Mouse (Mus musculus): Measurements from ENCODE around the gene Myb. TPM values are rescaled to one million over a fixed set of nuclear protein-coding genes. Genes with fewer than 3 reads are reported as not detected.

The Myb gene
- polyA plus RNA-seq (2012; rRNA removed), result 4.7 and 5.2 TPM in 2 replicates

DNA sequence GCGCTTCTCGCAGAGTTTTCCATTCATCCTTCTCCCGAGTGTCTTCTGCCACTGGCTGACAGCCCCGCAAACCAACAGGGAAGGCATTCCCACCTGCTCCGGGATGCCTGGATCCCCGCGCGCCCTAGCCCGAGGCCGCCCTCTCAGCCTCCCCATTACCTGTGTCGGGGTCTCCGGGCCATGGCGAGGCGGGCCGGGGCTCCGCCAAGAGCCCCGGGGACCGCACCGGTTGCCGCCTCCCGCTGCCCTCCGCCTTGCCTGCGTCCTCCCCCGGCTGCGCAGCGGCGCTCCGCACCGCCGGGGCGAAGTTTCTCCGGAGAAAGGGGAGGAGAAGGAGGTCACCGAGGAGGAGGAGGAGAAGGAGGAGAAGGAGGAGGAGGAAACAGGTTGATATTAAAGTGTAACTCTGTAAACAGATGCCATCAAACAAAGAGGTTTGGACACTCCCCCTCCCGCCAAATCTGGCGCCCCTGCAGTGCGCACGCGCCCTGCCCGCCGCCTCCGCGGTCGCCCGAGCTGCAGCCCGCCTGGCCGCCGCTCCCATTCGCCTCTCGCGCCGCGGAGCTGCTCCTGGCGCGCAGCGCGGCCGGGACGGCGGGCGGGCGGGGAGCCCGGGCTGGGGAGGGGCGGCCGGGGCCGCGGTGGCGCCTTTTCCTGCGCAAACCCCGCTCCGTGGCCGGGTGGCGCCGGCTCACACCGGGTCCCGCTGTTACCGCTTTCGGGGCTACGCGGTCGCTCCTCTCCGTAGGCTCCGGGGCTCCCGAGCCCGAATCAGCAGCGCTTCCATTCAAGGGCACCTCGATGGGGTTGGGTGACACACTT lies at the start of gene Myb:
TSS of gene Myb (minus strand) at position 448 of the 822 bp plus-strand sequence.

Other genes with a start within 250 kb of the Myb start
- gene Ahi1, start 208.4 kb downstream of the Myb start, polyA plus RNA-seq (2012; rRNA removed), result 274 and 299 TPM in 2 replicates
- 49.9 and 52.7 TPM in 2 replicates for gene Hbs1l, start 135.0 kb upstream of the Myb start, polyA plus RNA-seq (2012; rRNA removed)
- 0.08 and 0.16 TPM in 2 replicates for gene Aldh8a1, start 216.3 kb upstream of the Myb start, polyA plus RNA-seq (2012; rRNA removed)